Mouse (Mus musculus): ENCODE data around the gene Arrb1. TPM values are rescaled to one million over a fixed set of nuclear protein-coding genes. Genes with fewer than 3 reads are reported as not detected.
A peak's percentile ranks its signal among the peaks of the same experiment; 100 is the strongest.

Gene Arrb1
- polyA plus RNA-seq, 1 experiment from 2014 or later = 4.9 TPM

DNA sequence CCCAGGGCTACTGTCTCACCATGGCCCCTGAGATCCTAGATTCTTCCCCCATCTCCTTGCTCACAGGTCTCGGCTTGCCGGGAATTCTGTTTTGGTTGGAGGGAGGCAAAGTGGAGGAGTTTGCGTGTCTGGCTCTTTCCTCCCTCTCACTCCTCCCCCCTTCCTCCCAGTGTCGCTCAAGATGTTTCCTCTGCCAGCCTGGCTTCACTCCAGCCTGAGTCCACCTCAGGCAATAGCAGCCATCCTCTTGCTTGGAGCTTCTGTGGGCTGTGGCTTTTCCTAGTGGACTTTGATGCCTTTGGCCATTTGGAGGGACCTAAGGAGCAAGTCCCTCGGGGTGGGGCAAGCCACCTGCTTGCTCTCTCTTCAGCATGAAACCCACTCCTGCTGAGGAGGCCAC lies 27.2 kb downstream of the Arrb1 start:
- H3K4me1 ChIP-seq (ENCODE audit: control insufficient read depth, insufficient read depth, low read length) = peaks cover 27% of the 10 kb centered on the region
- no peak for ATAC-seq (replicated peaks; ENCODE audit: extremely low read depth, insufficient read depth, low FRiP score)
- H3K36me3 ChIP-seq (ENCODE audit: control insufficient read depth, insufficient read depth) = no peaks in the 10 kb centered on the region
- H3K27me3 ChIP-seq (ENCODE audit: control insufficient read depth, insufficient read depth, low read length) = no peaks in the 10 kb centered on the region
- no peak overlapping the region for H3K9ac ChIP-seq (ENCODE audit: low read length)
- H3K4me3 ChIP-seq (ENCODE audit: low read length) = no peak overlapping the region
- no peaks in the 10 kb centered on the region for H3K9me3 ChIP-seq (replicated peaks; ENCODE audit: control insufficient read depth, low read length)
- no peak overlapping the region for H3K4me2 ChIP-seq (ENCODE audit: low read depth, low read length)
- no peak overlapping the region for H3K27ac ChIP-seq (ENCODE audit: low read length)
- 24% methylated on average over 5 of the region's 5 CpGs for WGBS

DNA sequence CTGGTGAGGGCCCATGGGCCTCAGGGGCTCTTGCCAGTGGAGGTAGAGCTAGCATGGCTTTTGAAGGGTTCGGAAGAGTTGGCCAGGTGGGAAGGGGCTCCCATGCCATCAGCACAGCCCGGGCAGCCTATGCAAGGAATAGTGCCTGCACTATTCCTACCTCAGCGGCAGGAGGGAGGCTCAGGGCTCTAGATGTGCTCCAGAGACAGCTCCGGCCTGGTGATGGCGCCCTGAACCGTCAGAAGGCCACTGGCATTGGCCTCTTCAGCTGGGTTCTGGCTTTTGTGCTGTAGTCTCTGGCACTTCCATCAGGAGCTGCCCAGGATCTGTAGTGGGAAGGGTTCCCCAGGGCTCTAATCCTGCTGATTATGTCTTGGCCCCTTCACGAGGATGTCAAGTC lies 28.0 kb downstream of the Arrb1 start:
- 52% methylated on average over 7 of the region's 7 CpGs for WGBS
- Histone ChIP-seq H3K4me3 (ENCODE audit: low read length) (no peak overlapping the region), H3K27ac (ENCODE audit: low read length) (no peak overlapping the region), H3K9me3 (replicated peaks; ENCODE audit: control insufficient read depth, low read length) (no peaks in the 10 kb centered on the region), H3K9ac (ENCODE audit: low read length) (no peak overlapping the region), H3K36me3 (ENCODE audit: control insufficient read depth, insufficient read depth) (no peaks in the 10 kb centered on the region), H3K4me1 (ENCODE audit: control insufficient read depth, insufficient read depth, low read length) (peaks cover 27% of the 10 kb centered on the region), H3K4me2 (ENCODE audit: low read depth, low read length) (no peak overlapping the region), H3K27me3 (ENCODE audit: control insufficient read depth, insufficient read depth, low read length) (no peaks in the 10 kb centered on the region)
- no peak for ATAC-seq (replicated peaks; ENCODE audit: extremely low read depth, insufficient read depth, low FRiP score)

DNA sequence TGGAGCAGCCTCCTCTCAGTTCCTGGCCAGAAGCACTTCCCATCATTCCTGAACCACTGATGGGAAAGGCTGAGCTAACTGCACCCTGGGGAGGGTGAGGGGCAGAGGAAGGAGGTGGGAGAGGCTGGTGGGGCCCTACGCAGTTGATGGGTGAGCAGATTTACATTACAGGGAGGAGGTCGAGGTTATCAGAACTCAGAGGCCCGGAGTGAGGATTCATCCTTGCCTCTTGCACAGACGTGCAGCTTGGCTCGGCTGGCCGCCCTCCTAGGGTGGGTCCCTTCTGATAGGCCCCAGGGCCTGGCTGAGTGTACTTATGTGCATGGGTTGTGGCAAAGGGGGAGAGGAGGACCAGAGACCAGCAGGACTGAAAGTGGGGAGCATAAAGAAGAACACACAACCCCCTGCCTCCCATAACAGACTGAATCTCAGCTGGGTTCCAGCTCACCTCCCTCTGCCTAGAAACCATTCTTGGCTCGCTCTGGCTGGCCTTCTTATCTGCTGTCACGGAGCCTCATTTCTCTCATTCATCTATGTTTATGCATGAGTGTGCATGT lies 30.1 kb downstream of the Arrb1 start:
- H3K9ac ChIP-seq (ENCODE audit: low read length) = no peak overlapping the region; the same call in 1 of the 2 replicates
- no peaks in the 10 kb centered on the region for H3K27me3 ChIP-seq (ENCODE audit: control insufficient read depth, insufficient read depth, low read length)
- 19% methylated on average over 8 of the region's 8 CpGs for WGBS
- no peaks in the 10 kb centered on the region for H3K9me3 ChIP-seq (replicated peaks; ENCODE audit: control insufficient read depth, low read length)
- no peak overlapping the region for H3K4me3 ChIP-seq (ENCODE audit: low read length)
- no peak overlapping the region for H3K27ac ChIP-seq (ENCODE audit: low read length)
- ATAC-seq (replicated peaks; ENCODE audit: extremely low read depth, insufficient read depth, low FRiP score) = peak; percentile 61
- no peak overlapping the region for H3K4me2 ChIP-seq (ENCODE audit: low read depth, low read length)
- H3K36me3 ChIP-seq (ENCODE audit: control insufficient read depth, insufficient read depth) = no peaks in the 10 kb centered on the region
- peaks cover 22% of the 10 kb centered on the region for H3K4me1 ChIP-seq (ENCODE audit: control insufficient read depth, insufficient read depth, low read length)

DNA sequence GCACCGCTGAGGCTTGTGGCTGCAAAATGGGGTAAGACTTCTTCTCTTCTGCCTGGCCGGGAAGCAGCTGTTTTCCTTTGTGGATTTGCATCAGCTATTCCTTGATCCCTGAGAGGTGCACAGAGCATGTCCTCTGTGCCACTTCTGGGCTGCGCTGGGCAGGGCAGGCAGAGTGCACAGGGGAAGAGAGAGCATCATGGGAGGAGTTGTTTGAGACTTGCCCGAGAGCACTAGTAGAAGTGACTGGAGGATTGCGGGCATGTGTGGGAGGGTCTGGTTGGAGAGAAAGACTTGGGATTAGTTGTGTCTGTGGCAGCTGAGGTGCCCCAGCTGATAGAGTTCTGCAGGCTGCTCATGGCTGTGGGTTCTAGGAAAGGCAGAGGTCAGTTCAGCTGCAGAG lies 35.4 kb downstream of the Arrb1 start:
- H3K4me2 ChIP-seq (ENCODE audit: low read depth, low read length) = peak overlapping the region; percentile 27; the same call in 1 of the 2 replicates
- WGBS = 47% methylated on average over 5 of the region's 5 CpGs

DNA sequence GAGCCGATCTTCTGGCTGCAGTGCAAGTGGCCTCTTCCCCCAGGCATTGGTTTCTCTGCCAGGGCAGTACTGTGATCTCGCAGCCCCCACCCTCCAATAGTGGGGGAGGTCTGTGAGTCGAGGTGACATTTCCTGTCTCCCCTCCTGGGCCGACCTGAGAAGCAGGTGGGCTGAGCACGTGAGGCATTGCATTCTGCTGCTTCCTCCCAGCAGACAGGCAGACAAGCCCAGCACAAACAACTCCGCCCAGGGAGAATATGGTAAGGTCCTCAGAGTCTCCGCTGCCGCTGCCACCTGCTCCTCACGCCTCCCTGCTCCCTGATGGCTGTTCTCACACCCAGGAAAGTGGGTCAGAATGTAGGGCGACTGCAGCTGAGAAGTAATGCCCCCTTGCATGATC lies 37.7 kb downstream of the Arrb1 start:
- H3K4me2 ChIP-seq (ENCODE audit: low read depth, low read length) = no peak overlapping the region
- no peak overlapping the region for H3K27ac ChIP-seq (ENCODE audit: low read length)
- no peaks in the 10 kb centered on the region for H3K27me3 ChIP-seq (ENCODE audit: control insufficient read depth, insufficient read depth, low read length)
- peak; percentile 45 for ATAC-seq (replicated peaks; ENCODE audit: extremely low read depth, insufficient read depth, low FRiP score)
- H3K4me1 ChIP-seq (ENCODE audit: control insufficient read depth, insufficient read depth, low read length) = no peaks in the 10 kb centered on the region
- H3K4me3 ChIP-seq (ENCODE audit: low read length) = no peak overlapping the region
- no peaks in the 10 kb centered on the region for H3K36me3 ChIP-seq (ENCODE audit: control insufficient read depth, insufficient read depth)
- 47% methylated on average over 10 of the region's 10 CpGs for WGBS
- no peaks in the 10 kb centered on the region for H3K9me3 ChIP-seq (replicated peaks; ENCODE audit: control insufficient read depth, low read length)
- no peak overlapping the region for H3K9ac ChIP-seq (ENCODE audit: low read length)

More for the DNA sequence above, 35.4 kb downstream of the Arrb1 start:
- no peaks in the 10 kb centered on the region for H3K4me1 ChIP-seq (ENCODE audit: control insufficient read depth, insufficient read depth, low read length)
- H3K36me3 ChIP-seq (ENCODE audit: control insufficient read depth, insufficient read depth) = no peaks in the 10 kb centered on the region
- no peaks in the 10 kb centered on the region for H3K9me3 ChIP-seq (replicated peaks; ENCODE audit: control insufficient read depth, low read length)
- H3K9ac ChIP-seq (ENCODE audit: low read length) = 0 out of 2 replicates have a peak overlapping the region, but pooled peaks have one; percentile 19
- peak overlapping the region; percentile 15 for H3K4me3 ChIP-seq (ENCODE audit: low read length)
- peak overlapping the region; percentile 63 for H3K27ac ChIP-seq (ENCODE audit: low read length)
- H3K27me3 ChIP-seq (ENCODE audit: control insufficient read depth, insufficient read depth, low read length) = no peaks in the 10 kb centered on the region
- no peak for ATAC-seq (replicated peaks; ENCODE audit: extremely low read depth, insufficient read depth, low FRiP score)

- no peaks in the 10 kb centered on the region for H3K27me3 ChIP-seq (ENCODE audit: control insufficient read depth, insufficient read depth, low read length)
- no peak overlapping the region for H3K4me2 ChIP-seq (ENCODE audit: low read depth, low read length)
- no peak overlapping the region for H3K9ac ChIP-seq (ENCODE audit: low read length)
- H3K9me3 ChIP-seq (replicated peaks; ENCODE audit: control insufficient read depth, low read length) = no peaks in the 10 kb centered on the region
- no peak for ATAC-seq (replicated peaks; ENCODE audit: extremely low read depth, insufficient read depth, low FRiP score)
- H3K27ac ChIP-seq (ENCODE audit: low read length) = no peak overlapping the region
- no peaks in the 10 kb centered on the region for H3K4me1 ChIP-seq (ENCODE audit: control insufficient read depth, insufficient read depth, low read length)
- 37% methylated on average over 4 of the region's 4 CpGs for WGBS
- no peaks in the 10 kb centered on the region for H3K36me3 ChIP-seq (ENCODE audit: control insufficient read depth, insufficient read depth)
- no peak overlapping the region for H3K4me3 ChIP-seq (ENCODE audit: low read length)
These were observed 38.1 kb downstream of the Arrb1 start for GRCm38 (mm10) chr7:99573351-99573750.

DNA sequence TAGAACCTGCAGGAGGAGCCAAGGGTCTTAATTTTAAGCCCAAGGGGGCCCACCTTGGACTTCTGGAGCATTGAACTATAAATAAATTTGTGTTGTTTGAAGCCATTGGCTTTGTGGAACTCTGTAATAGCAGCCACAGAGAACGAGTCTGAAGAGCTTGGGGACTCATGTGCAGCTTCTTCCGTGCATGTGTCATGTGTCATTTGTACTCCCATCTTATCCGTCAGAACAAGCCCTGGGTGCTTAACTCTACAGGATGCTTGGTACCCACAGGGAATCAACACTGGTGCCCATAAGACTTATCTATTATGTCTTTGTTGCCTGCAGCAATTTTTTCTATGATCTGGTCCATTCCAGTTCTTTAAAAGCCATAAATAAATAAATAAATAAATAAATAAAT lies 43.0 kb downstream of the Arrb1 start:
- no peaks in the 10 kb centered on the region for H3K9me3 ChIP-seq (replicated peaks; ENCODE audit: control insufficient read depth, low read length)
- no peak overlapping the region for H3K4me3 ChIP-seq (ENCODE audit: low read length)
- no peaks in the 10 kb centered on the region for H3K36me3 ChIP-seq (ENCODE audit: control insufficient read depth, insufficient read depth)
- ATAC-seq (replicated peaks; ENCODE audit: extremely low read depth, insufficient read depth, low FRiP score) = no peak
- H3K4me2 ChIP-seq (ENCODE audit: low read depth, low read length) = no peak overlapping the region
- H3K9ac ChIP-seq (ENCODE audit: low read length) = no peak overlapping the region
- no peaks in the 10 kb centered on the region for H3K27me3 ChIP-seq (ENCODE audit: control insufficient read depth, insufficient read depth, low read length)
- H3K4me1 ChIP-seq (ENCODE audit: control insufficient read depth, insufficient read depth, low read length) = no peaks in the 10 kb centered on the region; the same call in none of the 2 replicates
- no peak overlapping the region for H3K27ac ChIP-seq (ENCODE audit: low read length)
- WGBS = 77% methylated on average over 3 of the region's 3 CpGs

- no peaks in the 10 kb centered on the region; the same call in none of the 2 replicates for H3K4me1 ChIP-seq (ENCODE audit: control insufficient read depth, insufficient read depth, low read length)
- H3K9me3 ChIP-seq (replicated peaks; ENCODE audit: control insufficient read depth, low read length) = no peaks in the 10 kb centered on the region
- no peak overlapping the region for H3K27ac ChIP-seq (ENCODE audit: low read length)
- no peak overlapping the region for H3K9ac ChIP-seq (ENCODE audit: low read length)
- no peak overlapping the region for H3K4me3 ChIP-seq (ENCODE audit: low read length)
- H3K27me3 ChIP-seq (ENCODE audit: control insufficient read depth, insufficient read depth, low read length) = no peaks in the 10 kb centered on the region
- no peak for ATAC-seq (replicated peaks; ENCODE audit: extremely low read depth, insufficient read depth, low FRiP score)
- H3K4me2 ChIP-seq (ENCODE audit: low read depth, low read length) = no peak overlapping the region
- WGBS = 16% methylated on average over 16 of the region's 16 CpGs
- H3K36me3 ChIP-seq (ENCODE audit: control insufficient read depth, insufficient read depth) = no peaks in the 10 kb centered on the region
These were observed 44.4 kb downstream of the Arrb1 start for GRCm38 (mm10) chr7:99579491-99580190.

GRCm38 (mm10) chr7:99580247-99580646 lies 45.0 kb downstream of the Arrb1 start:
- no peaks in the 10 kb centered on the region for H3K9me3 ChIP-seq (replicated peaks; ENCODE audit: control insufficient read depth, low read length)
- no peak overlapping the region for H3K9ac ChIP-seq (ENCODE audit: low read length)
- H3K4me3 ChIP-seq (ENCODE audit: low read length) = no peak overlapping the region
- H3K36me3 ChIP-seq (ENCODE audit: control insufficient read depth, insufficient read depth) = no peaks in the 10 kb centered on the region
- H3K4me2 ChIP-seq (ENCODE audit: low read depth, low read length) = no peak overlapping the region
- no peaks in the 10 kb centered on the region; the same call in none of the 2 replicates for H3K4me1 ChIP-seq (ENCODE audit: control insufficient read depth, insufficient read depth, low read length)
- ATAC-seq (replicated peaks; ENCODE audit: extremely low read depth, insufficient read depth, low FRiP score) = peak; percentile 53; the same call in 1 of the 2 replicates
- WGBS = 29% methylated on average over 6 of the region's 6 CpGs
- peak overlapping the region; percentile 5; the same call in 1 of the 2 replicates for H3K27ac ChIP-seq (ENCODE audit: low read length)
- H3K27me3 ChIP-seq (ENCODE audit: control insufficient read depth, insufficient read depth, low read length) = no peaks in the 10 kb centered on the region
